Comparison of ENCODE assay signal across 25 mouse cellular contexts in the genomic region with DNA sequence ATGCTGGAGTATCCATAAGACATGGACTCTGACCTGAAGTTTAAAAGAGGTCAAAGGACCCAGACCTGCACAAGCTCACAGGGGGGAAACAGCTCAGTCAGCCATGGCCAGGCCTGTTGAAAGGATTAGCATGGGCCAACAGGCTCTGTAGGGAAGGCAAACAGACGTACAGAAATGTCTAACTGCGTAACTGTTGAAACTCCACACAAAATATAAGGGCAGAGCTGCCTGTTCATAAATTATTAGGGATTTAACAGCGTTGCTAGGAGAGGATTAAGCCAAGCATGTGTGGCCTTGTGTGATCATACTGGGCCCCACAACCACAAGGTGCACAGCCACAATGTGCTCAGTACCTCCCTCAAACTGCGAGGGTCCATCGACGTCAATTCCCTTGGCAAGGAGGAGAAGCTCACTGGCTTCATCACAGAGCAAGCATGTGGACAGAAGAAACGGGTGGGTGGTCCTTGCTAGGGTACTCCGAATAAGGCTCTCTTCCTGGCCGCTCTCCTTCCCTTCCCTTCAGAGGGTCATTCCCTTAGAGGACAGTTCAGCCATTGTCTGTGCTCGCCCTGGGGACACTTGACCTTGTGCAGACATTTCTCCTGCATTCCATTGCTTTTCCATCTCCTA. TPM values are rescaled to one million over a fixed set of nuclear protein-coding genes. Genes with fewer than 3 reads are reported as not detected.
A peak's percentile ranks its signal among the peaks of the same experiment; 100 is the strongest.
DNase-seq lines count a peak whose midpoint lies in the region; ATAC-seq lines count a peak whose summit lies in the region.
"Had no signal": no experiment of that assay in that cellular context is flagged by ENCODE, and none has a peak within 500 bp of the region (broad histone marks: within the 10 kb centered on the region; RNA-seq: fewer than 3 reads in every experiment).

No protein-coding gene starts in this region.

- no peaks in the 10 kb centered on the region for H3K36me3 ChIP-seq in heart, embryonic 10.5 days
- H3K36me3 ChIP-seq in midbrain, embryonic 13.5 days = no peaks in the 10 kb centered on the region
- no peaks in the 10 kb centered on the region for H3K36me3 ChIP-seq in midbrain, embryonic 14.5 days (ENCODE audit: control insufficient read depth, insufficient read depth, low read length)
- no peaks in the 10 kb centered on the region for H3K36me3 ChIP-seq in intestine, embryonic 15.5 days
- H3K36me3 ChIP-seq: forebrain, embryonic 15.5 days; G1E; kidney, embryonic 15.5 days; midbrain, embryonic 15.5 days; neural tube, embryonic 12.5 days had no signal

- 69% methylated on average over 10 of the region's 10 CpGs for WGBS in heart, embryonic 10.5 days
- WGBS in midbrain, embryonic 13.5 days = 34% methylated on average over 10 of the region's 10 CpGs
- WGBS in midbrain, embryonic 14.5 days = 39% methylated on average over 10 of the region's 10 CpGs
- WGBS in intestine, embryonic 15.5 days = 61% methylated on average over 10 of the region's 10 CpGs

- no peak overlapping the region for H3K9ac ChIP-seq in midbrain, embryonic 13.5 days (replicated peaks)
- H3K9ac ChIP-seq in midbrain, embryonic 14.5 days (replicated peaks; ENCODE audit: low read length) = no peak overlapping the region
- H3K9ac ChIP-seq in intestine, embryonic 15.5 days = no peak overlapping the region
- H3K9ac ChIP-seq: forebrain, embryonic 15.5 days; hindbrain, embryonic 14.5 days; kidney, embryonic 15.5 days; midbrain, embryonic 15.5 days; neural tube, embryonic 12.5 days had no signal

- DNase-seq in adrenal gland, adult (ENCODE audit: inconsistent age in 2 of 2, low spot score in 1 of 2) = peak; percentile 23 to 59
- DNase-seq in adrenal gland, adult 18-20 months (ENCODE audit: low spot score in 2 of 2) = no peak
- no peak for DNase-seq in heart, embryonic 10.5 days (ENCODE audit: low spot score)
- no peak for DNase-seq in heart, postnatal 25 days (ENCODE audit: low spot score)
- no peak for DNase-seq in midbrain, embryonic 14.5 days
- DNase-seq in yolk sac, embryonic 10.5 days (ENCODE audit: low spot score) = peak; percentile 63
- DNase-seq: cerebellum, adult 11 months; cerebellum, adult 9-10 months; cerebellum, postnatal 36 days; gastrocnemius, adult 2 months; gastrocnemius, postnatal 36 days; kidney, adult 11 months; kidney, postnatal 36 days; lung, postnatal 36 days; thymus, postnatal 4 days had no signal

- H3K27ac ChIP-seq in heart, embryonic 10.5 days = peak overlapping the region; percentile 59
- no peak overlapping the region for H3K27ac ChIP-seq in midbrain, embryonic 13.5 days
- H3K27ac ChIP-seq in midbrain, embryonic 14.5 days (replicated peaks; ENCODE audit: low read depth, low read length) = no peak overlapping the region
- no peak overlapping the region for H3K27ac ChIP-seq in intestine, embryonic 15.5 days
- H3K27ac ChIP-seq: forebrain, embryonic 15.5 days; hindbrain, embryonic 14.5 days; kidney, embryonic 15.5 days; midbrain, embryonic 15.5 days; neural tube, embryonic 12.5 days had no signal

- H3K4me3 ChIP-seq in heart, embryonic 10.5 days = no peak overlapping the region
- H3K4me3 ChIP-seq in midbrain, embryonic 13.5 days (replicated peaks) = no peak overlapping the region
- no peak overlapping the region for H3K4me3 ChIP-seq in midbrain, embryonic 14.5 days (replicated peaks; ENCODE audit: low read depth, low read length)
- no peak overlapping the region for H3K4me3 ChIP-seq in intestine, embryonic 15.5 days (replicated peaks)
- H3K4me3 ChIP-seq: forebrain, embryonic 15.5 days; kidney, embryonic 15.5 days; midbrain, embryonic 15.5 days; myocyte; neural tube, embryonic 12.5 days had no signal

- intact Hi-C loops in heart, postnatal 25 days (cut with DNase I) = loop anchor here (5.0 kb wide), 3 partner anchors 36 to 356 kb away; no protein-coding TSS in a partner anchor

- peaks cover 38% of the 10 kb centered on the region for H3K4me1 ChIP-seq in heart, embryonic 10.5 days
- H3K4me1 ChIP-seq in midbrain, embryonic 13.5 days (replicated peaks) = peaks cover 48% of the 10 kb centered on the region
- H3K4me1 ChIP-seq in midbrain, embryonic 14.5 days (ENCODE audit: control insufficient read depth, insufficient read depth, low read length) = peaks cover 30% of the 10 kb centered on the region
- peaks cover 24% of the 10 kb centered on the region for H3K4me1 ChIP-seq in intestine, embryonic 15.5 days (replicated peaks)

- 0 out of 2 replicates have a peak, but pooled peaks cover 5% of the 10 kb centered on the region for H3K27me3 ChIP-seq in heart, embryonic 10.5 days (ENCODE audit: insufficient read depth, poor library complexity, severe bottlenecking)
- H3K27me3 ChIP-seq in midbrain, embryonic 13.5 days = 0 out of 2 replicates have a peak, but pooled peaks cover 3% of the 10 kb centered on the region
- no peaks in the 10 kb centered on the region for H3K27me3 ChIP-seq in midbrain, embryonic 14.5 days (ENCODE audit: control insufficient read depth, insufficient read depth, low read length)
- H3K27me3 ChIP-seq in intestine, embryonic 15.5 days (replicated peaks) = no peaks in the 10 kb centered on the region
- H3K27me3 ChIP-seq: forebrain, embryonic 15.5 days; midbrain, embryonic 15.5 days; neural tube, embryonic 12.5 days had no signal

- H3K4me2 ChIP-seq in midbrain, embryonic 13.5 days (replicated peaks) = no peak overlapping the region
- no peak overlapping the region for H3K4me2 ChIP-seq in midbrain, embryonic 14.5 days (ENCODE audit: low read length)
- H3K4me2 ChIP-seq in intestine, embryonic 15.5 days (replicated peaks) = no peak overlapping the region
- H3K4me2 ChIP-seq: midbrain, embryonic 15.5 days had no signal

- H3K9me3 ChIP-seq in heart, embryonic 10.5 days = no peaks in the 10 kb centered on the region
- H3K9me3 ChIP-seq in midbrain, embryonic 13.5 days = no peaks in the 10 kb centered on the region
- no peaks in the 10 kb centered on the region for H3K9me3 ChIP-seq in midbrain, embryonic 14.5 days (ENCODE audit: control insufficient read depth, low read length)
- H3K9me3 ChIP-seq in intestine, embryonic 15.5 days = no peaks in the 10 kb centered on the region
- H3K9me3 ChIP-seq: forebrain, embryonic 15.5 days; G1E; kidney, embryonic 15.5 days; midbrain, embryonic 15.5 days; neural tube, embryonic 12.5 days had no signal

- 0 out of 2 replicates have a peak, but pooled peaks have one; percentile 24 for ATAC-seq in midbrain, embryonic 13.5 days
- ATAC-seq in midbrain, embryonic 14.5 days (ENCODE audit: low FRiP score, low TSS enrichment) = no peak
- no peak for ATAC-seq in intestine, embryonic 15.5 days
- ATAC-seq: forebrain, embryonic 15.5 days; midbrain, embryonic 15.5 days had no signal

RNA-seq across cellular contexts. Expression of gene Ttc30a2, which starts 14.6 kb away (rescaled TPM):
- total RNA-seq in adrenal gland, adult 18-20 months (2021) = under 1 TPM in 1 of 2 experiments, not detected in 1; 0.45 TPM
- 0.60 and 0.64 TPM in 2 replicates for polyA plus RNA-seq in heart, embryonic 10.5 days (2016; fragmentation: Nextera tagmentation; extraction: Ambion mirVana)
- total RNA-seq in heart, postnatal 25 days (2021) = 1 to 10 TPM; 1.7 to 1.9 TPM
- polyA plus RNA-seq in midbrain, embryonic 13.5 days (2015; fragmentation: Nextera tagmentation; extraction: Ambion mirVana) = 1.1 and 1.6 TPM in 2 replicates
- 0.93 and 1.2 TPM in 2 replicates for polyA plus RNA-seq in midbrain, embryonic 14.5 days (2014; fragmentation: Nextera tagmentation; extraction: Ambion mirVana)
- polyA plus RNA-seq in intestine, embryonic 15.5 days (2015; fragmentation: Nextera tagmentation; extraction: Ambion mirVana) = 0.08 and 0.16 TPM in 2 replicates
- total RNA-seq: megakaryocyte, adult 5-6 weeks had no signal
- polyA plus RNA-seq: G1E had no signal

RNA-seq across cellular contexts. Expression of gene Ttc30a1, which starts 18.4 kb away (rescaled TPM):
- 1 to 10 TPM; 2.0 to 2.1 TPM for total RNA-seq in adrenal gland, adult 18-20 months (2021)
- 7.0 and 7.4 TPM in 2 replicates for polyA plus RNA-seq in heart, embryonic 10.5 days (2016; fragmentation: Nextera tagmentation; extraction: Ambion mirVana)
- total RNA-seq in heart, postnatal 25 days (2021) = 1 to 10 TPM; 3.0 to 3.2 TPM
- polyA plus RNA-seq in midbrain, embryonic 13.5 days (2015; fragmentation: Nextera tagmentation; extraction: Ambion mirVana) = 8.5 TPM in 2 replicates
- polyA plus RNA-seq in midbrain, embryonic 14.5 days (2014; fragmentation: Nextera tagmentation; extraction: Ambion mirVana) = 8.6 and 9.7 TPM in 2 replicates
- polyA plus RNA-seq in intestine, embryonic 15.5 days (2015; fragmentation: Nextera tagmentation; extraction: Ambion mirVana) = 5.8 TPM in 2 replicates
- total RNA-seq: G1E had no signal
- polyA plus RNA-seq: G1E had no signal

RNA-seq across cellular contexts. Expression of gene Ttc30b, which starts 24.9 kb away (rescaled TPM):
- 10 to 100 TPM; 12.3 to 12.6 TPM for total RNA-seq in adrenal gland, adult 18-20 months (2021)
- polyA plus RNA-seq in heart, embryonic 10.5 days (2016; fragmentation: Nextera tagmentation; extraction: Ambion mirVana) = 6.1 and 8.1 TPM in 2 replicates
- 10 to 100 TPM; 14.7 to 15.4 TPM for total RNA-seq in heart, postnatal 25 days (2021)
- 15.3 and 15.7 TPM in 2 replicates for polyA plus RNA-seq in midbrain, embryonic 13.5 days (2015; fragmentation: Nextera tagmentation; extraction: Ambion mirVana)
- polyA plus RNA-seq in midbrain, embryonic 14.5 days (2014; fragmentation: Nextera tagmentation; extraction: Ambion mirVana) = 17.0 and 21.2 TPM in 2 replicates
- 6.8 and 8.5 TPM in 2 replicates for polyA plus RNA-seq in intestine, embryonic 15.5 days (2015; fragmentation: Nextera tagmentation; extraction: Ambion mirVana)

Comparison
In these comparisons a context has a peak if more than half of its experiments do, and no peak if none do; other contexts are left out.
1. DNase-seq: peak in adrenal gland, adult (2 of 2) and yolk sac, embryonic 10.5 days (single experiment); none in adrenal gland, adult 18-20 months (0 of 2), heart, embryonic 10.5 days (single experiment), heart, postnatal 25 days (single experiment) and midbrain, embryonic 14.5 days (single experiment).